Mouse (Mus musculus) bone marrow, adult 2 months (tissue): ENCODE measurements around the gene Fyb.

Source experiments
- CTCF ChIP-seq: fragments of 200-500 bp; IDR thresholded peaks from 2 replicates; pipeline ENCODE4 v1.5.1; 2011; ENCODE audit warnings: low read length, control low read depth; ENCODE audit not compliant: control insufficient read depth, insufficient read depth
- POLR2A ChIP-seq: fragments of 200-500 bp; IDR thresholded peaks from 2 replicates; pipeline ENCODE4 v1.6.1; 2011; ENCODE audit warnings: low read depth, mild to moderate bottlenecking, control low read depth, low read length, borderline replicate concordance; ENCODE audit not compliant: control insufficient read depth

DNA sequence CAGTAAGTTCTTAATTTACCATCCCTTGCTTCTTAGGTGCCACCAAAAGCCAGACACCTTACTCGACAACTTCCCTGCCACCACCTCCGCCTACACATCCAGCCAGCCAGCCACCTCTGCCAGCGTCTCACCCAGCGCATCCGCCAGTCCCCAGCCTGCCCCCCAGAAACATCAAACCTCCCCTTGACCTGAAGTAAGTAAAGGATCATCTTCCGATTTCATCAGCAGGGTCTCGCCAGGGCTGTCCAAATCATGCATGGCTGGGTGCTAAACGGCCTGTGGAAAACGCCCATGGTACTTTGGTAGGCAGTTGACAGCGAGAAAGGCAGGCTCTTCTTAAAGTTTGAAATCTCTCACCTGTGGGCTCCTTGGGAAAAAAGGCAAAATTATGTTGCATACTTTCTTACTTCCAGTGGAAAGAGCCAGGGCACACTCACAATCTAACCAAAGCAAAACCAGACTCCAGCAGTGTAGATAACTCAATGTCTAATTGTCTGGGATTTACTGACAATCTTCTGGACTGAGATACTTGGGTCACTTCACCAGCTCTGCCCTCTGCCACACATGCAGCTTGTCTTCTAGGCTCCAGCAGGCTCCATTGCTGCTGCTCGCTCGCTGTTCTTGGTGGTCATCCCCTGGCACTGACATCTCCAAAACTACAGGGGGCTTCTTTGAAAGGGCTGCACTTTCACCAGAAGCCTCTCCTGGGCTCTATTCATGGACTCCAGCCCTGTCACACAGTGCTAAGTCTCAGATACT lies 97.1 kb downstream of the Fyb start:
- TF ChIP-seq CTCF, result no peak
- no peak for TF ChIP-seq POLR2A
